Mouse (Mus musculus): Measurements from ENCODE around the gene Sept7.

The Sept7 gene

GRCm38 (mm10) chr9:25260411-25260810, 8.2 kb downstream of the Sept7 start:
- no peak for DNase-seq (ENCODE audit: inconsistent ontology term)

DNA sequence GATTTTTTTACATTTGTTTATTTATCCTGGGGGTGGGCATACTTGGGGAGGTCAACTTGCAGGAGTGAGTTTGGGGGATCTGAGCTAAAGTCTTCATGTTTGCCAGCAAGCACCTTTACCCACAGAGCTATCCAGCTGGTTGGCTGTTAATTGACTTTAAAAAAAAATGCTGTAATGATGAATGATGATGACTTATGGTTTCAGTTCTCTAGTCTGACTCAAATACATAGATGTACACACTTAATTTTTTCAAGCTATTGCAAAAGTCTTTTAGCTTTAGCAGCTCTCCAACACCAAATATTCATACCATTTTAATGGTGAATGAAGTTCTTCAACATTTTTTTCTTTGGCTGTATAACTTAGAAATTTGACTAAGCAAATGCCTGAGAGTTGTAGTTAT, 8.7 kb downstream of the Sept7 start:
- no peak for DNase-seq (ENCODE audit: inconsistent ontology term)

- DNase-seq (ENCODE audit: inconsistent ontology term), result no peak
Measured at GRCm38 (mm10) chr9:25262087-25262486, 9.8 kb downstream of the Sept7 start.

DNA sequence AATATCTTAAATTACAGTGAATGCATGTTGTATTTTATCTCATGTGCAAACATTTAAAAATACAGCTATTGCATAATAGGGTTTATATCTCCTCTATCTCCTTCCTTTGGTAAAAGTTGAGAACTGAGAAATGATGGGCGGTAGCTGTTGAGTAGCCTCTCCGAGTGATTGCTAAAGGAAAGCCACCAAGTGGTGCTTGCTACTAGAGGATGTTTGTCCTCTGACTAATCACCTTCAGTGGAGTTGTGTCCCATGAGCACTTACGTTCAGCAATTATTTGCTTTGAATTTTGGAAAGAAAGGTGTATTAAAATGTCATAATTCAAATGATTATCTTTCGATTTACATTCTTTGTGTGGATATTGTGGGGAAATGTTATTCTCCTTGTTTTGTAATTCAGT, 13.6 kb downstream of the Sept7 start:
- DNase-seq (ENCODE audit: inconsistent ontology term), result no peak

DNA sequence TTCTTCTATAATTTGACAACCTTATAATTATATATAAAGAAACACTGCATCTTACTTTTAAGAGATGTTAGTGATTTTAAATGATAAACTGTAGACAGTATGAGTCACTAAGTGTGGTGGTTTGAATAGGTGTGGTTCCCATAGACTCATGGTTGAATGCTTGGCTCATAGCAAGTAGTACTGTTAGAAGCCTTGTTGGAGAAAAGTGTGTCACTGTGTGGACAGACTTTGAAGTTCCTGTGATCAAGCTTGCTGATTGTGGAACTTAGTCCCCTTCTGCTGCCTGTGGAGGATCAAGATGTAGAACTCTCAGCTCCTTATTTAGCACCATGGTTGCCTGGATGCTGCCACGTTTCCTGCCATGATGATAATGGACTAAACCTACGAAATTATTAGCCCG, 14.9 kb downstream of the Sept7 start:
- DNase-seq (ENCODE audit: inconsistent ontology term), result no peak

DNA sequence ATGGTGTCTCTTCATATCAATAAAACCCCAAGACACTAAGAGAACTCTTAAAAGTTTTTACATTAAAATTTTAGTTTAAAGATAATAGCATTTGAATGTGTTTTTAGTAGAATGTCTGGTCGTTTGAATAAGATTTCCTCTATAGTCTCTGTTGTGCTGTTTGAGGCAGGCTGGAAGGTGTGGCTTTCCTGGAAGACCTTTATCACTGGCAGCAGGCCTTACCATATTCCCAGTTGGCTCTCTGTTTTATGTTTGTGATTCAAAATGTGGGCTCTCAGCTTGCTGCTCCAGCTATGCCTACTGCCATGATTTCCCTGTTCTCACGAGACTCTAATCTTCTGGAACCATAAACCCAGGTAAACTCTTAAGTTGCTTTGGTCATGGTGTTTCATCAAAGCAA, 15.3 kb downstream of the Sept7 start:
- no peak for DNase-seq (ENCODE audit: inconsistent ontology term)

- DNase-seq (ENCODE audit: inconsistent ontology term), result no peak
Measured at GRCm38 (mm10) chr9:25271902-25272301, 19.7 kb downstream of the Sept7 start.

DNA sequence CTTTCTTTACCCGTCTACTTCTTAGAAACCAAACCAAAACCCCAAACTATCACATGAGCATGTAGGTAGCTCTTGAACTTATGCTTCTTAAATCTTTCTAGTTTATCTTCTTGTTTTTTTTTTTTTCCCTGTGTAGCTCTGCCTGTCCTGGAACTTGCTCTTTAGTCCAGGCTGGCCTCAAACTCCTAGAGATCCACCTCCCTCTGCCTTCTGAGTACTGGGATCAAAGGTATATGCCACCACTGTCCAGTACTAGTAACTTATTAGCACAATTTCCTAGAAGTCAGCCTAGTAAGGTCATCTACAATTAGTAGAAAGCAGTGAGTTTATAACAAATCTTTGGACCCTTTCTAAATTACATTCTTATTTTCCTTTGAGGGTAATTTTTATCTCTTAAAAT, 37.6 kb downstream of the Sept7 start:
- DNase-seq (ENCODE audit: inconsistent ontology term), result no peak

DNA sequence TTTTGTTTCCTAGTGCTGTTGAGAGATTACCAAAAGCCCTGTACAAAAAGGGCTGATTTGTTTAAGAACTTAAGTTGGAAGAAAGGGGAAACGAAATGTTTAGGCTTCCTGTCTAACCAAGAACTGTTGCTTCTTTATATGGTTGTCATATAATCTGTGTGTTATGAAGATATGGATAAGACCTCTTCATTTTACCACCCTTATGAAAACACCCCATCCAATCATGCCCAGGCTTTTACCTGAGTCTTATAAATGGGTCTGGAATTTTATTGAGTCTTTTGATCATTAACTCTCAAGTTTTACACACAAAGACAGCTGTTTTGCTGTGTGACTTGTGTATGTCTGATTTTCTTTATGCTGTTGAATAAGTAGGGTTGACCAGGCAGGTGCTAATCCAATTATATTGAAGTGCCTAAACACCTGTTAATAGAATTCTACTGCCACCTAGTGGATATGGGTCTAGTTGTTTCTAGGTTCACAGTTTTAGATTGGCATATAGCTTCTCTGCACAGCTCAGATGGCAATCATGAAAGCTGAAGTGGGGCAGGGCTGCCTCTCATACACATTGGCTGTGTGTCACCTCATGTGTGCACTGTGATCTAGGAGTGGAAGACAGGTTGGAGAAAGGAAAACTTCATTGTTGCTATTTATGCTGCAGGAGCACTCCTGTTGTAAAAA, 57.4 kb downstream of the Sept7 start:
- DNase-seq (ENCODE audit: inconsistent ontology term), result peak; percentile 55

DNA sequence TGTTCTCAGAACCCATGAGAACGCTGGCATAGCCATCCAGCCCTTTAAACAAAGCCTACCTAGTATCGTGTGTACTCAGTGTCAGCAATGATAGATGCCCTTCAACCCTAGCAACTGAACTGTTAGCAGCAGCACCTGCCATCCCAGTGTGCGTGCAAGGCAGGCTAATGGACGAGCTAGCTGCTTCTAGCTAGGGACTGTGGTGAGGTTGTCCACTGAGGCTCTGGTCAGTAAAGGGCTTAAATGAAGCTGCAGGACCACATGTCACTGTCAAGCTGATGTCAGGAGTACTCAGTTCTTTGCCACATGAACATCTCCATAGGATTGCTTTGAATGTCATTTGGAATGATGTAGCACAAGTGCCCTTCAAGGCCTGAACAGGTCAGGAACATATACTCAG, 62.1 kb downstream of the Sept7 start:
- no peak for DNase-seq (ENCODE audit: inconsistent ontology term)

- DNase-seq (ENCODE audit: inconsistent ontology term), result peak; percentile 39
Measured at GRCm38 (mm10) chr9:25317827-25318505, 65.7 kb downstream of the Sept7 start.

- peak; percentile 42 for DNase-seq (ENCODE audit: inconsistent ontology term)
Measured at GRCm38 (mm10) chr9:25319676-25320075, 67.4 kb downstream of the Sept7 start.

DNA sequence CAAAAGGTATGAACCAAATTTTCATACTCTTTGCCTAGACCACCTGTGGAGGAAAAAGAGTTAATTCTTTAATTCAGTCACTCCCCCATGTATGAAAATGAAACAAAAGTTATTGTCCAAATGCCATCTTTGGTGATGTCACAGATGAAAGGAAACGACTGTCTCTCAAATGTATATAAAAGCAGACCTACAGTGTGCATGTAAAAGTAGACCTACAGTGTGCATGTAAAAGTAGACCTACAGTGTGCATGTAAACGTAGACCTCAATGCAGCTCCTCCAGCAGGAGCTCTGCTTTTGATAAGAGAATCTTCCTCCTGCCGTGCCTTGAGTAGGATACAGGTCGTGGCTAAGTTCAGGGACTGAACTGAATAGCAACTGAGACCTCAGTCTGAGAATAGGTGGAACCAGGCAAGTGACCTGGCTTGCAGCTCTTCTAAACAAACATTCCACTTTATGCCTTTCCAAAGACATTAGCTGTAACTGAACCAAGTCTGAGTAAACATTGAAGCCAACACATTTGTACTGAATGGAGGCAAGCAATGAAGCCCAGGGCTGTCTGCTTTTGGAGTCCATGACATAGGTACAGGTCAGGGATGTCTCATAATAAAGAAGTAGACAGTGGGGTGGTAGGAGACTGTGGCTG, 75.6 kb downstream of the Sept7 start:
- no peak for DNase-seq (ENCODE audit: inconsistent ontology term)

DNA sequence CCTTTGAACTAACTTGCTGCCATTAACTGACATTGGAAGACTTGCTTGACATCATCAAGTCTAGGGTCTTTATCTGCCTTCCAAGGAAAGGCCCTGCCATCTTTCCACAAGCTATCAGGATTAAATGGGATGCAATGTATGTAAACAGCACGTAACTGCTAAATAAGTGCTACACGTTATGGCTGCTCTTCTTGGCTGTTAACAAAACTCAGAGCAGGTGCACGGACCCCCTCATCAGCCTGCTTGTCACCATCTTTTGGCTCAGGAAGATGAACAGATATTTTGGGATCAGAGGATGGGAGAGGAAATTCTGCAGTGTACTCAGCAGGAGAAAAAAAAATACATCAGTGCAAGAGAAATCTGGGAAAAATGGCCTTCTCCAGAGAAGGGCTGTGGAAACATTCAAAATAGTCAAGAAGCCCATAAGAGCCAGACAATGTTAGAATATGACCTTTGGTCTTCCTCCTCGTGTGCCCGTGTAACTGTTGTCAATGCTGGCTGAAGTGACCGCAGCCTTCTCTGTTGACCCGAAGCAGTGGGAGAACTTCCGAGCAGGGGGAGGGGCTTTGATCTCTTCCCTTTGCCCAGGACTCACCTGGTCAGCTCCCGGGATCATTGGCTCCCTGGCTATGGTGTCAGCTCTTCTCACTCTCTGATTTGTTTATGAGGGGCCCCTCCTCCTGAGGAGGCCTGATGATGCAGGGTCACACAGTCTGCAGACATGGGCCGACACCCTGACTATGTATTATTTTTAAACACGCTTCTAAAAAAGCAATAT, 76.9 kb downstream of the Sept7 start:
- no peak for DNase-seq (ENCODE audit: inconsistent ontology term)

GRCm38 (mm10) chr9:25337436-25338198, 85.4 kb downstream of the Sept7 start:
- DNase-seq (ENCODE audit: inconsistent ontology term), result peak; percentile 72

- no peak for DNase-seq (ENCODE audit: inconsistent ontology term)
Measured at GRCm38 (mm10) chr9:25340412-25340811, 88.2 kb downstream of the Sept7 start.

GRCm38 (mm10) chr9:25353775-25354174, 101.5 kb downstream of the Sept7 start:
- DNase-seq (ENCODE audit: inconsistent ontology term), result no peak

GRCm38 (mm10) chr9:25355806-25356205, 103.6 kb downstream of the Sept7 start:
- DNase-seq (ENCODE audit: inconsistent ontology term), result peak; percentile 80

GRCm38 (mm10) chr9:25357589-25357988, 105.3 kb downstream of the Sept7 start:
- DNase-seq (ENCODE audit: inconsistent ontology term), result no peak

DNA sequence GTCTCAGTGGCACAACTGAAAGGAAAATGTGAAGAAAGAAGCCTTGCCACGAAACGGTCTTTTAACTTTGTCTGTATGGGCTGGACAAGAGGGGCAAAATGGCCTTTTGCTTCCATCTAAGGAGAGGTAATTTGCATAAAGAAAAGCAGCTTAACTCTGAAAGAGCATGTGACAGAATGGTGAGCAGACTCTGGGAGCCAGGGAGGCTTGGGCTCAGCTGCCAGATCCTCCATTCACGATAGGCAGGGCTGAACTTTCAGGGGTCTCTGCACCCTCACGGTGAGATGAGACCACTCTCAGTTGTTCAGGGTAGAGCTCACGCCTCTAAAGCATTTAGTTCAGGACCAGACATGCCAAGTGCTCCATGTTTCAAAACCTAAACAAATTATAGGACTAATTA, 105.8 kb downstream of the Sept7 start:
- no peak for DNase-seq (ENCODE audit: inconsistent ontology term)

Measured in Muller cell, postnatal 12 days (primary cell).